Mouse (Mus musculus): ENCODE data around the gene Gm3448. TPM values are rescaled to one million over a fixed set of nuclear protein-coding genes. Genes with fewer than 3 reads are reported as not detected.
A peak's percentile ranks its signal among the peaks of the same experiment; 100 is the strongest.

Gene Gm3448
- polyA plus RNA-seq, 1 experiment from 2014 or later = 2.8 TPM

DNA sequence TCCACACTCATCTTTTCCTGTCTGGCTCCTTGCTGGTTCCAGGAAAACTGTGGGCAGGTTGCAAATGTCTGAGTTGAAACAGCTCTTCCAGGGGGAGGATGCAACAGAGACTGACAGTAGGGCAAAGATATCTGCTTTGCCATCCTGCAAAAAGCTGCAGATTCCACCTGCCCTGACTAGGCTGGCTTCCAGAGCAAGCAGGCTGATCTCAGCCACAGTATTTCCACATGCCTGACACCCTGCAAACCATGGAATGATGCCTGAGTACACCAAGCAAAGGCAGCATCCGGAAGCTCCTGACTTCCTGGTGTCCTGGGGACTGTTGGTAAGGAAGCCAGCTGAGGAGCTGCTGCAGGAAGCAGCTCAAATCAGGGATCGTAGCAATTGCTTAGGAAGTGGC is 27.8 kb upstream of the Gm3448 start:
- Histone ChIP-seq H3K9ac (ENCODE audit: low read depth, low read length) (no peak overlapping the region), H3K36me3 (ENCODE audit: control insufficient read depth, insufficient read depth, low read length) (no peaks in the 10 kb centered on the region), H3K4me1 (ENCODE audit: control insufficient read depth, insufficient read depth, low read length) (0 out of 2 replicates have a peak, but pooled peaks cover 4% of the 10 kb centered on the region), H3K27me3 (replicated peaks; ENCODE audit: control insufficient read depth, insufficient read depth, low read length) (no peaks in the 10 kb centered on the region), H3K4me2 (ENCODE audit: low read depth, low read length) (no peak overlapping the region), H3K4me3 (ENCODE audit: low read depth, low read length) (no peak overlapping the region), H3K9me3 (ENCODE audit: control insufficient read depth, low read length) (no peaks in the 10 kb centered on the region), H3K27ac (replicated peaks; ENCODE audit: low read depth, low read length) (no peak overlapping the region)
- DNase-seq (ENCODE audit: low spot score) (no peak), ATAC-seq (ENCODE audit: low read depth) (no peak)
- 62% methylated on average over 2 of the region's 2 CpGs for WGBS

GRCm38 (mm10) chr17:15068040-15068792 is 26.9 kb upstream of the Gm3448 start:
- no peak overlapping the region for H3K4me2 ChIP-seq (ENCODE audit: low read depth, low read length)
- H3K9me3 ChIP-seq (ENCODE audit: control insufficient read depth, low read length) = no peaks in the 10 kb centered on the region
- no peak overlapping the region for H3K4me3 ChIP-seq (ENCODE audit: low read depth, low read length)
- H3K36me3 ChIP-seq (ENCODE audit: control insufficient read depth, insufficient read depth, low read length) = 0 out of 2 replicates have a peak, but pooled peaks cover 6% of the 10 kb centered on the region
- no peaks in the 10 kb centered on the region for H3K27me3 ChIP-seq (replicated peaks; ENCODE audit: control insufficient read depth, insufficient read depth, low read length)
- H3K4me1 ChIP-seq (ENCODE audit: control insufficient read depth, insufficient read depth, low read length) = 0 out of 2 replicates have a peak, but pooled peaks cover 4% of the 10 kb centered on the region
- no peak overlapping the region for H3K9ac ChIP-seq (ENCODE audit: low read depth, low read length)
- no peak for DNase-seq (ENCODE audit: low spot score)
- no peak overlapping the region for H3K27ac ChIP-seq (replicated peaks; ENCODE audit: low read depth, low read length)
- 48% methylated on average over 8 of the region's 8 CpGs for WGBS
- ATAC-seq (ENCODE audit: low read depth) = no peak

DNA sequence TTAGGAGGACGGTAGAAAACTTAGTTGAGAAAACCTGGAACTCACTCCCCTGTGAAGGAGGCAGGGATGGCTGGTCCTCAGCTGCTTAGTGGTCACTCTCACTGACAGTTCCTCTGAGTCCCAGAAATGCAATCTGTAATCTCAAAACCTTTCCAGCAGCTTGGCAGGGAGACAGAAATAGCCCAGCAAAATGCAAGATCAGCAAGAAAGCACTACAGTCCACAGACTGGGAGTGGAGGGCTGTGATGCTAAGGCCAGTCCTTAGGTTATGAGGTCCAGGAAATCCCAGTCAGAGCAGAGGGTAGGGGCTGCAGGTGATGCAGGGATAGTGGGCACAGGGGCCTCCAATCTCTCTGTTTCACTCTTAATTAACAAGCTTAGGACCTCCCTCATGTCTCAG is 25.6 kb upstream of the Gm3448 start:
- no peak for ATAC-seq (ENCODE audit: low read depth)
- H3K4me3 ChIP-seq (ENCODE audit: low read depth, low read length) = no peak overlapping the region
- H3K36me3 ChIP-seq (ENCODE audit: control insufficient read depth, insufficient read depth, low read length) = peaks cover 11% of the 10 kb centered on the region; the same call in 1 of the 2 replicates
- H3K9me3 ChIP-seq (ENCODE audit: control insufficient read depth, low read length) = no peaks in the 10 kb centered on the region
- H3K4me1 ChIP-seq (ENCODE audit: control insufficient read depth, insufficient read depth, low read length) = 0 out of 2 replicates have a peak, but pooled peaks cover 4% of the 10 kb centered on the region
- no peak for DNase-seq (ENCODE audit: low spot score)
- H3K4me2 ChIP-seq (ENCODE audit: low read depth, low read length) = no peak overlapping the region
- no peaks in the 10 kb centered on the region for H3K27me3 ChIP-seq (replicated peaks; ENCODE audit: control insufficient read depth, insufficient read depth, low read length)
- H3K9ac ChIP-seq (ENCODE audit: low read depth, low read length) = no peak overlapping the region
- 62% methylated on average over 1 of the region's 1 CpGs for WGBS
- no peak overlapping the region for H3K27ac ChIP-seq (replicated peaks; ENCODE audit: low read depth, low read length)

- H3K9me3 ChIP-seq (ENCODE audit: control insufficient read depth, low read length) = no peaks in the 10 kb centered on the region
- 0 out of 2 replicates have a peak, but pooled peaks cover 4% of the 10 kb centered on the region for H3K4me1 ChIP-seq (ENCODE audit: control insufficient read depth, insufficient read depth, low read length)
- no peak overlapping the region for H3K27ac ChIP-seq (replicated peaks; ENCODE audit: low read depth, low read length)
- DNase-seq (ENCODE audit: low spot score) (peak; percentile 27), ATAC-seq (ENCODE audit: low read depth) (peak; percentile 45; the same call in 1 of the 2 replicates)
- peaks cover 18% of the 10 kb centered on the region; the same call in 1 of the 2 replicates for H3K36me3 ChIP-seq (ENCODE audit: control insufficient read depth, insufficient read depth, low read length)
- H3K27me3 ChIP-seq (replicated peaks; ENCODE audit: control insufficient read depth, insufficient read depth, low read length) = no peaks in the 10 kb centered on the region
- WGBS = 62% methylated on average over 6 of the region's 6 CpGs
- H3K4me2 ChIP-seq (ENCODE audit: low read depth, low read length) = 0 out of 2 replicates have a peak overlapping the region, but pooled peaks have one; percentile 25
- no peak overlapping the region for H3K9ac ChIP-seq (ENCODE audit: low read depth, low read length)
- H3K4me3 ChIP-seq (ENCODE audit: low read depth, low read length) = no peak overlapping the region
Measured at GRCm38 (mm10) chr17:15066066-15066465, 24.7 kb upstream of the Gm3448 start.

- Histone ChIP-seq H3K9me3 (ENCODE audit: control insufficient read depth, low read length) (no peaks in the 10 kb centered on the region), H3K4me1 (ENCODE audit: control insufficient read depth, insufficient read depth, low read length) (0 out of 2 replicates have a peak, but pooled peaks cover 4% of the 10 kb centered on the region), H3K27ac (replicated peaks; ENCODE audit: low read depth, low read length) (no peak overlapping the region), H3K27me3 (replicated peaks; ENCODE audit: control insufficient read depth, insufficient read depth, low read length) (no peaks in the 10 kb centered on the region), H3K4me2 (ENCODE audit: low read depth, low read length) (0 out of 2 replicates have a peak overlapping the region, but pooled peaks have one; percentile 25), H3K4me3 (ENCODE audit: low read depth, low read length) (no peak overlapping the region), H3K36me3 (ENCODE audit: control insufficient read depth, insufficient read depth, low read length) (peaks cover 24% of the 10 kb centered on the region; the same call in 1 of the 2 replicates), H3K9ac (ENCODE audit: low read depth, low read length) (no peak overlapping the region)
- 41% methylated on average over 13 of the region's 13 CpGs for WGBS
- DNase-seq (ENCODE audit: low spot score) (peak; percentile 82), ATAC-seq (ENCODE audit: low read depth) (peak; percentile 58)
Measured at GRCm38 (mm10) chr17:15065391-15066024, 24.2 kb upstream of the Gm3448 start.

DNA sequence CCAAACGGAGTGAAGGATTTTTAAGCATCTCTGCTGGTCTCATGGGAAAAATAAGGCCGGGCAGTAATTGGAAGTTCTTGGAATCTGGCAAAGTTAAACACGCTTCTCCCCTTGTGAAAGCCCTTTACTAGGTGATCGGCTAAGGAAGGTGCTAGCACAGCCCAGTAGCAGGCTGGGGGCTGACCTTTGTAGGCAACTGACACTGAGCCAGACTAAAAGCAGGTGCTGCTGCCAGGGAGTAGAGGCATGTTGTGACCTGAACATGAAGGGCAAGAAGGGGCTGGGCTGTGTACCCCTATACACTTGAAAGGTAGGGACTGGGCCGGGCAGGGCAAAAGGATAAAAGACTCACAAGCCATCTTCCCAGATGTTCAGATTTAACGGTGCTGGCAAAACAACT is 19.0 kb upstream of the Gm3448 start:
- no peak for DNase-seq (ENCODE audit: low spot score)
- WGBS = 83% methylated on average over 6 of the region's 6 CpGs
- Histone ChIP-seq H3K36me3 (ENCODE audit: control insufficient read depth, insufficient read depth, low read length) (peaks cover 58% of the 10 kb centered on the region), H3K9ac (ENCODE audit: low read depth, low read length) (no peak overlapping the region), H3K4me3 (ENCODE audit: low read depth, low read length) (no peak overlapping the region), H3K4me2 (ENCODE audit: low read depth, low read length) (no peak overlapping the region), H3K9me3 (ENCODE audit: control insufficient read depth, low read length) (no peaks in the 10 kb centered on the region), H3K27me3 (replicated peaks; ENCODE audit: control insufficient read depth, insufficient read depth, low read length) (no peaks in the 10 kb centered on the region), H3K27ac (replicated peaks; ENCODE audit: low read depth, low read length) (no peak overlapping the region), H3K4me1 (ENCODE audit: control insufficient read depth, insufficient read depth, low read length) (no peaks in the 10 kb centered on the region)
- ATAC-seq (ENCODE audit: low read depth) = no peak

DNA sequence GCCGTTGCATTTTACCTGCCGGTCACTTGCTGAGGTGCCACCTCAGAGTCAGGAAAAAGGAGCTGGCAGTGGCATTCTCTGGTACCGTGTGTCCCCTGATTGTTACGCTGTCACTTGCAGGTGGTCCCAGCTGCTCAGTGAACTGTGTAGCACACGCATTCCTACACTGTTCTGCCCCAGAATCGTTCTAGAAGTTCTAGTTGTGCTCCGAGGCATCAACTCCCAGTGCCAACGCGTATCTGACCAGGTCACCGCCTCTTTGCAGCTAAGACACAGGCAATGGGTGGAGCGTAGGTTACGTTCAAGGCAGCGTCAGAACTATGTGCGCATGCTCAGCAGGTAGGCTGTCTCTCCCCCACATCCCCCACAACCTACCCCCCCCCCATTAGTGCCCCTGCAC is 18.3 kb upstream of the Gm3448 start:
- H3K27ac ChIP-seq (replicated peaks; ENCODE audit: low read depth, low read length) = no peak overlapping the region
- 95% methylated on average over 14 of the region's 14 CpGs for WGBS
- no peak for ATAC-seq (ENCODE audit: low read depth)
- H3K9ac ChIP-seq (ENCODE audit: low read depth, low read length) = no peak overlapping the region
- H3K36me3 ChIP-seq (ENCODE audit: control insufficient read depth, insufficient read depth, low read length) = peaks cover 58% of the 10 kb centered on the region
- DNase-seq (ENCODE audit: low spot score) = no peak
- no peaks in the 10 kb centered on the region for H3K9me3 ChIP-seq (ENCODE audit: control insufficient read depth, low read length)
- no peaks in the 10 kb centered on the region for H3K27me3 ChIP-seq (replicated peaks; ENCODE audit: control insufficient read depth, insufficient read depth, low read length)
- no peak overlapping the region for H3K4me3 ChIP-seq (ENCODE audit: low read depth, low read length)
- no peak overlapping the region for H3K4me2 ChIP-seq (ENCODE audit: low read depth, low read length)
- no peaks in the 10 kb centered on the region for H3K4me1 ChIP-seq (ENCODE audit: control insufficient read depth, insufficient read depth, low read length)

DNA sequence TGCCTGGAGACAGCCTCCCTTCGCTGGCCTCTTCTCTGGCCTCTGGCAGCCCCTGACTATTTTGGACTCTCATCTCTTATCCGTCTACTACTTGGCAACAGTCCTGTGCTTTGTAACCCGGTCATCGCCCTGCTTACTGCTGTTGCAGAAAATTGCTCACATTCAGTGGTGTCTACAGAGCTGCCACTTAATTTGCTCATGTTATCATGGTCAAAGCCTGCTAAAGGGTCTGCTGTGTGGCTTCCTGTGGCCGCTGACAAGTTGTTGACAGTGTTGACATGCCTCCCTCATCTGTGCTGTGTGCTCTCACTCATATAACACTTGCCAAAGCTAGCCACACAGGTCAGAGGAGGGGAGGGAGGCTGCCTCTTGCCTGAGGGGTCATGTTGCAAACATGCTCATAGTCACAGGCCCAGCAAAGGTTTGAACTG is 16.8 kb upstream of the Gm3448 start:
- Histone ChIP-seq H3K27me3 (replicated peaks; ENCODE audit: control insufficient read depth, insufficient read depth, low read length) (no peaks in the 10 kb centered on the region), H3K9me3 (ENCODE audit: control insufficient read depth, low read length) (no peaks in the 10 kb centered on the region), H3K4me2 (ENCODE audit: low read depth, low read length) (no peak overlapping the region), H3K4me1 (ENCODE audit: control insufficient read depth, insufficient read depth, low read length) (no peaks in the 10 kb centered on the region), H3K36me3 (ENCODE audit: control insufficient read depth, insufficient read depth, low read length) (peaks cover 53% of the 10 kb centered on the region), H3K9ac (ENCODE audit: low read depth, low read length) (no peak overlapping the region), H3K4me3 (ENCODE audit: low read depth, low read length) (no peak overlapping the region), H3K27ac (replicated peaks; ENCODE audit: low read depth, low read length) (no peak overlapping the region)
- WGBS = 85% methylated on average over 5 of the region's 5 CpGs
- ATAC-seq (ENCODE audit: low read depth) (no peak), DNase-seq (ENCODE audit: low spot score) (no peak)

Measured in embryonic facial prominence, embryonic 14.5 days (tissue).